Mouse (Mus musculus): Measurements from ENCODE around the gene Krtap4-7. TPM values are rescaled to one million over a fixed set of nuclear protein-coding genes. Genes with fewer than 3 reads are reported as not detected.

Krtap4-7 gene
- polyA plus RNA-seq, 1 experiment from 2014 or later: not detected

DNA sequence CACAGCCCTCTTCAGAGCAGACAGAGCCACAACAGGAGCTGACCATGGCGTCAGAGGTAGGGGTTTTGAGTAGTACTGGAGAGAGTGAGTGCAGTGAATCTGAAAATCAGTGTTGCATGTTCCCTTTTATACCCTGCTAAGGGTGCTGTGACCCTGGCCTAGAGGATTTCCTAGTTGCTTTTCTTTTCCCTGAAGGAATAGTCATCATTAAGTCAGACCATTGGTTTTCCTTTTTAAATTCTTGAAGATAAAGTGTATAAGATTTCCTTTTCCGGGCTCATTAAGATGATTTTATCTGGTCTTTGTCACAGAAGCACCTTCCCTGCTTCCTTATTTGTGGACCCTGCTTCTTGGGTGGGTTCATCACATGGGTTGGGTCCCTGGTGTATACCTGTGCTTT lies 6.2 kb upstream of the Krtap4-7 start, which contains the start of gene Gm11555:
Gene Gm11555, minus strand, starts transcription at position 101 of the 400 bp plus-strand sequence.
- no peak within 1 kb of the TSS for H3K27ac ChIP-seq (ENCODE audit: low read length)
- no peak for ATAC-seq (ENCODE audit: insufficient read depth, low FRiP score)
- no peak within 1 kb of the TSS for H3K4me2 ChIP-seq (ENCODE audit: low read depth, low read length)
- WGBS: 86% methylated on average over 2 of the region's 2 CpGs
- H3K9ac ChIP-seq (ENCODE audit: low read length): no peak within 1 kb of the TSS
- no peaks in the 10 kb centered on the region for H3K9me3 ChIP-seq (replicated peaks; ENCODE audit: control insufficient read depth, low read length)
- H3K27me3 ChIP-seq (ENCODE audit: control insufficient read depth, insufficient read depth, low read length): no peaks in the 10 kb centered on the region
- H3K4me1 ChIP-seq (ENCODE audit: control insufficient read depth, insufficient read depth, low read length): no peaks in the 10 kb centered on the region
- H3K36me3 ChIP-seq (ENCODE audit: control insufficient read depth, insufficient read depth, low read length): no peaks in the 10 kb centered on the region
- no peak within 1 kb of the TSS for H3K4me3 ChIP-seq (replicated peaks; ENCODE audit: low read length)

DNA sequence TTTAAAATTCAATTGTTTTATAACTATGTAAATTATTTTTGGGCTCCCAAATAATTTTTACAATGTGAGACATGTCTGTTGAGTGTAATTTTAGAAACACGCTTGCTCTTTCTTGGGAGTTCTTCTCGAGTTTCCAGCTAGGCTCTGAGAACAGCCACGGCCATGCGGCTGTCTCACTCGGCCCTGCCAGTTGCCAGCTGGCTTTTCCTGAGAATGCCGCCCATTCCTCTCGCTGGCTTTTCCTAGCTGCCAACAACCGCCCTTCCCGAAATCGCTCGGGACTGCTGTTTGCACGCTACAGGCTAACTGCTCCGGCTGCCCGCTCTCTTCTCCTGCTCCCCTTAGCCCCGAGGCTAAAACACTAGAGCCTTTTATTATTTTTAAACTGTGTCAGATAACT lies 2.6 kb upstream of the Krtap4-7 start:
- Histone ChIP-seq H3K9me3 (replicated peaks; ENCODE audit: control insufficient read depth, low read length) (no peaks in the 10 kb centered on the region), H3K4me2 (ENCODE audit: low read depth, low read length) (no peak overlapping the region), H3K9ac (ENCODE audit: low read length) (no peak overlapping the region), H3K36me3 (ENCODE audit: control insufficient read depth, insufficient read depth, low read length) (no peaks in the 10 kb centered on the region), H3K4me1 (ENCODE audit: control insufficient read depth, insufficient read depth, low read length) (no peaks in the 10 kb centered on the region), H3K27ac (ENCODE audit: low read length) (no peak overlapping the region), H3K27me3 (ENCODE audit: control insufficient read depth, insufficient read depth, low read length) (no peaks in the 10 kb centered on the region), H3K4me3 (replicated peaks; ENCODE audit: low read length) (no peak overlapping the region)
- ATAC-seq (ENCODE audit: insufficient read depth, low FRiP score): no peak
- WGBS: 84% methylated on average over 15 of the region's 15 CpGs

DNA sequence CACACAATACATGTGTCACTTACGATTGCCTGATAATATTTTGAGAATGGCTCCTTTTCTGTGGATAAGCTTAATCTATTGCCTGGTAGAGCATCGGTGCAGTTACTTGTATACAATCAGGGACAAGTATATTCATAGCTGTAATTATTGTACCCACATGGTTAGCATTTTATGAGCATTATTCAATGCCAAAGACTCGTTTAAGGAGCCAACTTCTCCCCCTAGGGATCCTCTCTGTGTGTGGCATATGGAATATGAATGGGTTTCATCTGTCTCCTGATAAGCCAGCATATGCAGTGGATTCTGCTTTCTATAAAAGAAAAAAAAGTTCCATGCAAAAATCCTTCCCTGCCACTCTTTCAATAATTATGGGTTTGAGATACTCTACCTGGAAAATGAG lies 462 bp upstream of the Krtap4-7 start:
- Histone ChIP-seq H3K9me3 (replicated peaks; ENCODE audit: control insufficient read depth, low read length) (no peaks in the 10 kb centered on the region), H3K27me3 (ENCODE audit: control insufficient read depth, insufficient read depth, low read length) (no peaks in the 10 kb centered on the region), H3K9ac (ENCODE audit: low read length) (no peak overlapping the region), H3K4me2 (ENCODE audit: low read depth, low read length) (no peak overlapping the region), H3K4me1 (ENCODE audit: control insufficient read depth, insufficient read depth, low read length) (no peaks in the 10 kb centered on the region), H3K4me3 (replicated peaks; ENCODE audit: low read length) (no peak overlapping the region), H3K36me3 (ENCODE audit: control insufficient read depth, insufficient read depth, low read length) (no peaks in the 10 kb centered on the region), H3K27ac (ENCODE audit: low read length) (no peak overlapping the region)
- 68% methylated on average over 3 of the region's 3 CpGs for WGBS
- ATAC-seq (ENCODE audit: insufficient read depth, low FRiP score): no peak

DNA sequence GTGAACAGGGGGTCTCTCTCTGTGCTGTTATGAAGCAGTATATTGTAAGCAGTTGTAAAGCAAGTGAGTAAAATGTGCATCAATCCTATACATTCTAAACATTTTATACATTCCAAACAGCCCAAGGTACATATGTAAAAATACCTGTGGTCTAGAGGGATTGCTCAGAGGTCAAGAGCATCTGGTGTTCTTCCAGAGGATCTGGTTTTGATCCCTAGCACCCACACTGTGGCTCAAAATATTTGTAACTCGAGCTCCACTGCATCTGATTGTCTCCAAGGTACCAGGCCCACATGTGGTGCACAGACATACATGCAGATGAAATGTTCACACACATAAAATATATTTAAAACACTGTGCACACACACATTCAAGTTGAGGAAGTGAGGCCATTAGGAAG lies 3.0 kb downstream of the Krtap4-7 start:
- H3K9ac ChIP-seq (ENCODE audit: low read length): no peak overlapping the region
- no peak overlapping the region for H3K27ac ChIP-seq (ENCODE audit: low read length)
- no peaks in the 10 kb centered on the region for H3K4me1 ChIP-seq (ENCODE audit: control insufficient read depth, insufficient read depth, low read length)
- H3K4me3 ChIP-seq (replicated peaks; ENCODE audit: low read length): no peak overlapping the region
- no peaks in the 10 kb centered on the region for H3K27me3 ChIP-seq (ENCODE audit: control insufficient read depth, insufficient read depth, low read length)
- H3K4me2 ChIP-seq (ENCODE audit: low read depth, low read length): no peak overlapping the region
- ATAC-seq (ENCODE audit: insufficient read depth, low FRiP score): no peak
- WGBS: 27% methylated on average over 1 of the region's 1 CpGs
- no peaks in the 10 kb centered on the region for H3K9me3 ChIP-seq (replicated peaks; ENCODE audit: control insufficient read depth, low read length)
- H3K36me3 ChIP-seq (ENCODE audit: control insufficient read depth, insufficient read depth, low read length): no peaks in the 10 kb centered on the region

DNA sequence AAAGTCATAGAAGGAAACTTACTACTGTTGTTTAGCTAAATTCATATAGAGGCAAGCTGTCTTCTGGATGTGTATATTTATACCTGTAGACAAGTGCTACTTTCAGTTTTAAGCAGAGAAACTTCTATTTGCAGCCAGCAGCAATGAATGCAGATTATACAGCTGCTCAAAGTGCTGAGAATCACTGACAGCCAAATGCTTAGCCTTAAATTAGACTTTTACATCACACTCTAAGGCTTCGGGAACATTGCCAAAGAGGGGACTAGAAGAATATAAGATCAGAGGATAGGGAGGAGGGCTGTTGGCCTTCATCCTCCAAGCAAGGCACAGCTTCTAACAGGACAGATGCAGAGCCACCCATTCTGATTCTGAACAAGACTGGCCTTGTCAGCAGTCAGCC lies 6.8 kb downstream of the Krtap4-7 start:
- Histone ChIP-seq H3K9ac (ENCODE audit: low read length) (no peak overlapping the region), H3K9me3 (replicated peaks; ENCODE audit: control insufficient read depth, low read length) (no peaks in the 10 kb centered on the region), H3K4me2 (ENCODE audit: low read depth, low read length) (no peak overlapping the region), H3K4me1 (ENCODE audit: control insufficient read depth, insufficient read depth, low read length) (no peaks in the 10 kb centered on the region), H3K36me3 (ENCODE audit: control insufficient read depth, insufficient read depth, low read length) (no peaks in the 10 kb centered on the region), H3K27ac (ENCODE audit: low read length) (no peak overlapping the region), H3K4me3 (replicated peaks; ENCODE audit: low read length) (no peak overlapping the region), H3K27me3 (ENCODE audit: control insufficient read depth, insufficient read depth, low read length) (no peaks in the 10 kb centered on the region)
- WGBS: 62% methylated on average over 1 of the region's 1 CpGs
- no peak for ATAC-seq (ENCODE audit: insufficient read depth, low FRiP score)

DNA sequence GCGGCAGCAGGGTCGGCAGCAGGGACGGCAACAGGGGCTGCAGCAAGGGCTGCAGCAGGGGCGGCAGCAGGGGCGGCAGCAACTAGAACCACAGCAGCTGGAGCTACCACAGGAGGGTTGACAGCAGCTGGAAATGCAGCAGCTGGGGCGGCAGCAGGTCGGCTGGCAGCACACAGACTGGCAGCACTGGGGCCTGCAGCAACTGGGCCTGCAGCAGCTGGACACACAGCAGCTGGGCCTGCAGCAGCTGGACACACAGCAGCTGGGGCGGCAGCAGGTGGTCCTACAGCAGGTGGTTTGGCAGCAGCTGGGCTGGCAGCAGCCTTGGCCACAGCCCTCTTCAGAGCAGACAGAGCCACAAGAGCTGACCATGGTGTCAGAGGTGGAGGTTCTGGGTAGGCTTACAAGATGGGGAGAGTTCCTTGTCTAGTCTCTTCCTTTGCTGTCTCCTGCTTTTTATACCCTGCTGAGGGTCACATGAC lies 9.2 kb downstream of the Krtap4-7 start, which contains the start of gene Krtap4-2:
Gene Krtap4-2, minus strand, starts transcription at position 432 of the 482 bp plus-strand sequence.
- H3K9ac ChIP-seq (ENCODE audit: low read length): no peak within 1 kb of the TSS
- no peaks in the 10 kb centered on the region for H3K36me3 ChIP-seq (ENCODE audit: control insufficient read depth, insufficient read depth, low read length)
- H3K4me1 ChIP-seq (ENCODE audit: control insufficient read depth, insufficient read depth, low read length): no peaks in the 10 kb centered on the region
- no peak within 1 kb of the TSS for H3K4me2 ChIP-seq (ENCODE audit: low read depth, low read length)
- H3K9me3 ChIP-seq (replicated peaks; ENCODE audit: control insufficient read depth, low read length): no peaks in the 10 kb centered on the region
- no peaks in the 10 kb centered on the region for H3K27me3 ChIP-seq (ENCODE audit: control insufficient read depth, insufficient read depth, low read length)
- no peak for ATAC-seq (ENCODE audit: insufficient read depth, low FRiP score)
- no peak within 1 kb of the TSS for H3K27ac ChIP-seq (ENCODE audit: low read length)
- H3K4me3 ChIP-seq (replicated peaks; ENCODE audit: low read length): no peak within 1 kb of the TSS
- WGBS: 34% methylated on average over 7 of the region's 8 CpGs

DNA sequence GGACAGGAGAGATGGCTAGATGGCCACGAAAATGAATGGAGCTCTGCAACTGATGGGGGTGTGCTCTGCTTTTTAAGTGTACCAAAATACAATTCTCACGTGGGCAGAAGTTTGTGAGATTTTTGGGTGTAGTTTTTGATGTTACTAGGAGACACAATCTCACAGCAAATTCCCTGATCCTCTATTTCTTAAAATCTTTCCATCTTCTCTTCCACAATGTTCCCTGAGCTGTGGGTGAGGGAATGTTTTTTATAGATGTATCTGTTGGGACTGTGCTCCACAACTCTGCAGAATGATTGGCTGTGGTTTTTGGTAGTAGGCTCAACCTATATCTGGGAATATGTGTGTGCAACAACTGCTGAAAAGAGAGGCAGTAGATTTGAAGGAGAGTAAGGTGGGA lies 10.6 kb downstream of the Krtap4-7 start:
- no peaks in the 10 kb centered on the region for H3K9me3 ChIP-seq (replicated peaks; ENCODE audit: control insufficient read depth, low read length)

DNA sequence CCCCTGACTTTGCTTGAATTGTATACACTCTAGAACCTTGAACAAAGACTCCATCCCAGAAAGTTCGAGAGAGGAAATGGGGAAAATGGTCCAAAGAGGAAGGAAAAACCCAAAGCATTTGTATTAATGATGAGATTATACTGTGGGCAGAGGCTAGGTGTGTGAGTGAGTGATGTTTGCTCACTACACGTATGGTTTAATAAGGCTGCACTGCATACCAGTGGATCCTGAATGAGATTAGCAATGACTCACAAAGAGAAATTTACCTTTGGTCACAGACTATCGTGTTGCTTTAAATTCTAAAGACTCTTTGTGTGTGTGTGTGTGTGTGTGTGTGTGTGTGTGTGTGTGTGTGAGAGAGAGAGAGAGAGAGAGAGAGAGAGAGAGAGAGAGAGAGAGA lies 13.0 kb downstream of the Krtap4-7 start:
- Histone ChIP-seq H3K4me2 (ENCODE audit: low read depth, low read length) (no peak overlapping the region), H3K27me3 (ENCODE audit: control insufficient read depth, insufficient read depth, low read length) (no peaks in the 10 kb centered on the region), H3K9me3 (replicated peaks; ENCODE audit: control insufficient read depth, low read length) (no peaks in the 10 kb centered on the region), H3K9ac (ENCODE audit: low read length) (no peak overlapping the region), H3K4me3 (replicated peaks; ENCODE audit: low read length) (no peak overlapping the region), H3K27ac (ENCODE audit: low read length) (no peak overlapping the region), H3K36me3 (ENCODE audit: control insufficient read depth, insufficient read depth, low read length) (no peaks in the 10 kb centered on the region), H3K4me1 (ENCODE audit: control insufficient read depth, insufficient read depth, low read length) (no peaks in the 10 kb centered on the region)
- peak; percentile 60; the same call in 1 of the 2 replicates for ATAC-seq (ENCODE audit: insufficient read depth, low FRiP score)
- 49% methylated on average over 3 of the region's 3 CpGs for WGBS

More for the DNA sequence above, 10.6 kb downstream of the Krtap4-7 start:
- no peak overlapping the region for H3K4me2 ChIP-seq (ENCODE audit: low read depth, low read length)
- H3K27me3 ChIP-seq (ENCODE audit: control insufficient read depth, insufficient read depth, low read length): no peaks in the 10 kb centered on the region
- H3K36me3 ChIP-seq (ENCODE audit: control insufficient read depth, insufficient read depth, low read length): no peaks in the 10 kb centered on the region
- no peak for ATAC-seq (ENCODE audit: insufficient read depth, low FRiP score)
- no peak overlapping the region for H3K27ac ChIP-seq (ENCODE audit: low read length)
- H3K9ac ChIP-seq (ENCODE audit: low read length): no peak overlapping the region
- no peaks in the 10 kb centered on the region for H3K4me1 ChIP-seq (ENCODE audit: control insufficient read depth, insufficient read depth, low read length)
- 72% methylated on average over 2 of the region's 2 CpGs for WGBS
- H3K4me3 ChIP-seq (replicated peaks; ENCODE audit: low read length): no peak overlapping the region

DNA sequence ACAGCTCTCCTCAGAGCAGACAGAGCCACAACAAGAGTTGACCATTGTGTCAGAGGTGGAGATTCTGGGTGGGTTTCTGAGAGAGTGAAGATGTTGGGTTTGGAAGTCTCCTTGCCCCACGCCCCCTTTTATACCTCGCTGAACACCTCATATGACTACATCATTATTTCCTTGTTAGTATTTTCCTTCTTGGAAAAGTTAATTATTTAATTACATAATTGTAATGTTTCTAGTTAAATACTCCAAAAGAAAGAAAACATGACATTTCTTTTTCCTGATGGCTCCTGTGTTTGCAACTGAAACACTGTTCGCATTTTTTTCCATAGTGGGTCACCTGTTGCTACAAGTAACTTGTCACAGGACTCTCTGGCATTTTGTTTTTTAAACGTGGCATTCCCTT lies 15.8 kb downstream of the Krtap4-7 start, which contains the start of gene Krtap4-1:
Gene Krtap4-1, minus strand, starts transcription at position 101 of the 400 bp plus-strand sequence.
- no peaks in the 10 kb centered on the region for H3K4me1 ChIP-seq (ENCODE audit: control insufficient read depth, insufficient read depth, low read length)
- H3K27ac ChIP-seq (ENCODE audit: low read length): no peak within 1 kb of the TSS
- H3K4me2 ChIP-seq (ENCODE audit: low read depth, low read length): no peak within 1 kb of the TSS
- no peak within 1 kb of the TSS for H3K4me3 ChIP-seq (replicated peaks; ENCODE audit: low read length)
- H3K9me3 ChIP-seq (replicated peaks; ENCODE audit: control insufficient read depth, low read length): no peaks in the 10 kb centered on the region
- H3K9ac ChIP-seq (ENCODE audit: low read length): no peak within 1 kb of the TSS
- no peaks in the 10 kb centered on the region for H3K36me3 ChIP-seq (ENCODE audit: control insufficient read depth, insufficient read depth, low read length)
- no peaks in the 10 kb centered on the region for H3K27me3 ChIP-seq (ENCODE audit: control insufficient read depth, insufficient read depth, low read length)
- no peak for ATAC-seq (ENCODE audit: insufficient read depth, low FRiP score)
- 79% methylated on average over 4 of the region's 4 CpGs for WGBS
